Mouse (Mus musculus): Measurements from ENCODE around the gene Tnrc18.
"Not testable (repeated sequence)": the region's sequence is repeated elsewhere in the genome, so short reads cannot be mapped to it uniquely, and the experiment has no call there.

Tnrc18 gene

GRCm38 (mm10) chr5:142817524-142818434 is at the start of gene Tnrc18:
TSS of gene Tnrc18 (minus strand) at chr5:142817662.
- DNase-seq, result peak; percentile 99

DNA sequence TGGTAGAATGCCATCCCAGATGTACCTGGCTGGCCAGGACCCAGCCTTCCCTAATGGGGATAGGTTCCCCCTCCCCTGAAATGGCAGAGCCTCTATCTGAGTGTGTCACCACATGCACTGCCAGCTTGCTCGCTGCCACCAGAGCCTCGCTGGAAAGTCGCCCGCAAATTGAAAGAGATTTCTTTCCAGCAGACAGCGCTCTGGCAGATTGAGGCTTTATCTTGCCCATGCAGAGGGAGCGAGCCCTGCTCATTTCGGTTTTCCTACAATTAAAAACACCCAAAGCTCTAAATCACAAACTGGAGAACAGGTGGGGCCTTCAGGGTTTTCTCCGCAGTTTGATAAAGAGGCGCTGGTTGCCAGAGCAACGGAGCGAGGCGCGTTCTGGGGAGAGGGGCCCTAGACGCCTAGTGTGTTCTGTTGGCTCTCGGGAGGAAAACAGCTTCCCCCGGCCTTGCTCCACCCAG is 40.3 kb upstream of the Tnrc18 start:
- peak; percentile 74 for DNase-seq

- no peak for DNase-seq
These were observed 38.9 kb upstream of the Tnrc18 start for GRCm38 (mm10) chr5:142856408-142856807.

DNA sequence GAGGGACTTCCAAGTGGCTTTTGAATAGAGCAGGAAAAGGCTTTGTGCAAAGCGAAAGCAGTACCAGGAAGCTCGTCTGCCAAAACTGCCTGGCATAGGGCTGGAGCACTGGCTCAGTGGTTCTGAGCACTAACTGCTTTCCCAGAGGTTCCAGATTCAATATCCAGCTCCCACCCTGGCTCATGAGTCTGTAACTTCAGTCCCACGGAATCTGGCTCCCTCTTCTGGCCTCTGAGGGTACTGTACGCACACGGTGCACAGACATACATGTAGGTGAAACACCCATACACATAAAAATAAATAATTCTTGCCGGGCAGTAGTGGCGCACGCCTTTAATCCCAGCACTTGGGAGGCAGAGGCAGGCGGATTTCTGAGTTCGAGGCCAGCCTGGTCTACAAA is 37.4 kb upstream of the Tnrc18 start:
- DNase-seq, result no peak

DNA sequence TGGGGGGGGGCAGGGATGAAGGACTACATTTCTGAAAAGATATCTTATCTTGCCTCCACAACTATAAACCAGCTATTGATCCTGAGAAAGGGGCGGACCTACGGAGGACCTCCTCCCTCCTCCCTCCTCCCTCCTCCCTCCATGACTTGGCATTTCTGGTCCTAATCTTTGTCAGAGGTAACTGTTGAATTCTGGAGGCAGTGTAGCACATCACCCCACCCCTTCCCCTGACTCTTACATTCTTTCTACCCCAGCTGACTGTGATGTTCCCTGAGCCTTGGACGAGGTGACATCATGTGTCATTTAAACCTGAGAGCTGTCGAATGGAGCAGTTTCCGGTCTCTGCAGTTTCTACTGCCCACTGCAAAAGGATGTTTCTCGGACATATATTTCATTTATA is 36.1 kb upstream of the Tnrc18 start:
- no peak for DNase-seq

- DNase-seq, result no peak
These were observed 34.2 kb upstream of the Tnrc18 start for GRCm38 (mm10) chr5:142851681-142852049.

DNA sequence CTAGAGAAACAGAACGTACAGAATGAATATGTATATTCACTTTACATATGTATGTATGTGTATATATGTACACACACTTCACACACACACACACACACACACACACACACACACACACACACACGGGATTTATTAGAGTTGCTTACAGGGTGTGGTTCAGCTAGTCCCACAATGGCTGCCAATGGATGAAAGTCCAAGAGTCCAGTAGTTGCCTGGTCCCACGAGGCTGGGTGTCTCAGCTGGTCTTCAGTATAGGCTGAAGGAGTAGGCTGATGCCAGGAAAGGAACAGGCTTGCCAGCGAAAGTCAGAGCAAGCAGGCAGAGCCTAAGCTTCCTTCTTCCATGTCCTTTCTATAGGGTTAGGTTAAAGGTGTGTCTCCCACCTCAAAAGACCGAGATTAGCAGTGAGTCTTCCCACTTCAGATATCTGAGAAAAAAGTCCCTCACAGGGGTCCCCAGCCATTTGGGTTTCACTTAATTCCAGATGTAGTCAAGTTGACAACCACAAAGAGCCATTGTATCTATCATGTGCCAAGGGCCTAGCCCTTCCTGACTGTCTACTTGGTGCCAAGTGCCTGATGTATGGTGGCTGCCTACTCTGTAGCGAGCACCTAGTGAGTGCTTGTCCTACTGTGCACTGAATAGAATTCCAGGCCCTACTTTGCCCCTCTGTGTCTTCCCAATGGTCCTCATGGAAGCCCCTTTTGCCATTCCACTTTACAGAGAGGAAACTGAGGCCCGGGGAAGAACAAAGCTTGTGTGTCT is 33.6 kb upstream of the Tnrc18 start:
- DNase-seq, result no peak

GRCm38 (mm10) chr5:142850476-142850875 is 33.0 kb upstream of the Tnrc18 start:
- no peak for DNase-seq

GRCm38 (mm10) chr5:142848911-142849310 is 31.4 kb upstream of the Tnrc18 start:
- no peak for DNase-seq

- DNase-seq, result no peak
These were observed 30.7 kb upstream of the Tnrc18 start for GRCm38 (mm10) chr5:142848149-142848548.

DNA sequence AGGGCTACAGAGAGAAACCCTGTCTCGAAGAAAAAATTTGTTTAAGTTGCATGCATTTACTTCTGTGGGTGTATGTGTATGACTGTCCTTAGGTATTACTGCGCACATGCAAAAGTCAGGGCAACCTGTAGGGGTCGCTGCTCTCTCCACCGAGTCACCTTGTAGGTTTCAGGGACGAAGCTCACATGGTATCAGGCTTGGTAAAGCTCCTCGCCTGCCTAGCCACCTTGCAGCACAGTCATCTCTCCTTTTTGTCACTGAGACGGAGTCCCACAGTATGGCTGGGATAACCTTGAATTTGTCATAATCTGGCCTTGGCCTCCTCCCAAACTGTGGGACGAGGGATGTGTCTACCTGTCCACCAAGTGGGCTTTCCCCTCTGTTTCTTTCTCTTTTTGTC is 27.0 kb upstream of the Tnrc18 start:
- no peak for DNase-seq

DNA sequence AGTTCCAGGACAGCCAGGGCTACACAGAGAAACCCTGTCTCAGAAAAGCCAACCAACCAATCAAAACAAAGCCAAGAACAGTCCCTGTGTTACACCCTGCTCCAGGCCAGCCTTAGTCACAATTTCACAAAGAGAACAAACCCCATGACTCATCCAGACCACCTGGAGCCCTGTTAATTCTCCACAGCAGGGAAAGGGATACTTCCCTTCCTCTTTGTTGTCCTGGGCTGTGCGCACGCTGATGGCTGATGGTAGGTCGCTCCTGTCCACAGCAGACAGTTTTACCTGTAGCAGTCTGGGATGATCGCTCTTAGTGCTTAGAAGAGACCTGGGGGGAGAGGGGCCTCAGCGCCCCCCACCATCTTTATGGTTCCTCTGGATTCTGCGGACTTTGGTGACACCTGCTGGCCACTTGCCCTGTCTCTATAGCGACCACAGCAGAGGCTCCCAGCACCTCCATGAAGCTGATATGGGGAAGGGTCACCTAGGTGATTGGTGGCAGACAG is 24.7 kb upstream of the Tnrc18 start:
- peak; percentile 21 for DNase-seq

- DNase-seq, result no peak
These were observed 24.1 kb upstream of the Tnrc18 start for GRCm38 (mm10) chr5:142841372-142842136.

DNA sequence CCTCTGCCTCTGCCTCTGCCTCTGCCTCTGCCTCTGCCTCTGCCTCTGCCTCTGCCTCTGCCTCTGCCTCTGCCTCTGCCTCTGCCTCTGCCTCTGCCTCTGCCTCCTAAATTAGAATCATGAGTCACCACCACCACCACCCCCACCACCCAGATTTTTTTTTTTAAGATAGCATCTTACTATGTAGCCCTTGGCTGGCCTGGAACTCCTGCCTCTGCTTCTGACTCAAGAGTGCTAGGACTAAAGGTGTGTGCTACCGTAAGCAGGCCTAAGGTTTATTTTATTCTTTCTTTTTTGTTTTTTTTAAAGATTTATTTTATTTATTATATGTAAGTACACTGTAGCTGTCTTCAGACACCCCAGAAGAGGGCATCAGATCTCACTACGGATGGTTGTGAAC is 20.0 kb upstream of the Tnrc18 start:
- DNase-seq, result not testable (repeated sequence)

- no peak for DNase-seq
These were observed 19.4 kb upstream of the Tnrc18 start for GRCm38 (mm10) chr5:142836891-142837290.

- no peak for DNase-seq
These were observed 16.4 kb upstream of the Tnrc18 start for GRCm38 (mm10) chr5:142833646-142834438.

DNA sequence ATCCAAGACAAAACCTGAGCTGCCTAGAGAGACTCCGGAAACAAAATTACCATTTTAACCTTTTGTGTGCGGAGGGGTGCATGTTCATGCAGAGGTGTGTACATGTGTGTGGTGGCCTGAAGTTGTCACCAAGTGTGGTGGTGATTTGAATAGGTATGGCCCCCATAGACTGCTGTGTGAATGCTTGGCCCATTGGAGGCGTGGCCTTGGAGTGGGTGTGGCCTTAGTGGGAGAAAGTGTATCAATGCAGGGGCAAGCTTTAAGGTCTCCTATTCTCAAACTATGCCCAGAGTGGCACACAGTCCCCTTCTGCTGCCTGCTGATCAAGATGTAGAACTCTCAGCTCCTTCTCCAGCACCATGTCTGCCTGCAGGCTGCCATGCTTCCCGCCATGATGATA is 8.7 kb upstream of the Tnrc18 start:
- peak; percentile 30 for DNase-seq

GRCm38 (mm10) chr5:142825665-142826064 is 8.2 kb upstream of the Tnrc18 start:
- peak; percentile 38 for DNase-seq

- peak; percentile 50 for DNase-seq
These were observed 6.6 kb upstream of the Tnrc18 start for GRCm38 (mm10) chr5:142824091-142824490.

- peak; percentile 88 for DNase-seq
These were observed 5.9 kb upstream of the Tnrc18 start for GRCm38 (mm10) chr5:142823096-142824062.

Data from cerebellum, adult 9-11 months (tissue).